Mouse (Mus musculus) C2C12 (cell line): ENCODE measurements around the gene Ldhd.

ENCODE experiments used
- CTCF ChIP-seq: IDR thresholded peaks from one replicate; pipeline ENCODE4 v1.5.1; 2011; ENCODE audit not compliant: control insufficient read depth, insufficient read depth, insufficient read length
- MYOG ChIP-seq: IDR thresholded peaks from one replicate; pipeline ENCODE4 v1.6.1; 2011; ENCODE audit not compliant: control insufficient read depth, insufficient read length; ENCODE audit errors: extremely low read depth

DNA sequence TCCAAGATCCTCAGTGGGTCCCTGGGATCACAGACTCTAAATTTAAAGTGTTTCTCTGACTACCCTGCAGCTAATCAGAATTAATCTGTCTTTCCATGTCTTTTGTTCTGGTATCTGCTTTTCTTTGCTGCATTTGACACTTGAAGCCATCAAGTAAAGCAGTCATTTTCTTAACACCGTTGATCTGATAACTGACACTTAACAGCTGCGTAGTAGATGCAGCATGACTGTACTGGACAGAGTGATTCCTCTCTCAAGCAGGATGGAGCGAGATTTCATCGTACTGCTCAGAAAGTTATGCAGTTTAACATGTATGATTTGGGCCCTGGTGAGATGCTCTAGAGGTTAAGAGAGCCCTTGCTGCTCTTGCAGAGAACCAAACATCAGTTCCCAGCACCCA lies 54.7 kb downstream of the Ldhd start:
- TF ChIP-seq CTCF (no peak), MYOG (no peak)
